Mouse (Mus musculus) left cerebral cortex, postnatal 25 days (tissue): ENCODE measurements at regions not wholly inside any gene's neighbourhood (a gene's known extent, or its start where the extent isn't known, plus 50 kb on each side); places are given as distances from the start of the nearest gene placed in this dataset.
A peak's percentile ranks its signal among the peaks of the same experiment; 100 is the strongest.

Experiments used
- DNase-seq, 2 experiments: peaks; one replicate each; pipeline ENCODE4 v3.0.0; 2022; ENCODE audit warnings: low spot score in 2 of 2, mixed read lengths in 1 of 2
- intact Hi-C: fragments of 180-260 bp; cut with DNase I; formaldehyde crosslinking; loops from one replicate; pipeline ENCODE4 v1.15.1; 2025

GRCm38 (mm10) chr12:38928786-38929351, 149.7 kb downstream of the Etv1 start:
- DNase-seq, result peak in 1 of 2 experiments; percentile 41
- intact Hi-C loops, result no loop called here

- DNase-seq, result no peak
- intact Hi-C loops, result loop anchor here (5.0 kb wide), 1 partner anchor 147 kb away; no protein-coding TSS in a partner anchor
These were observed 150.5 kb downstream of the Etv1 start for GRCm38 (mm10) chr12:38929644-38930043.

- intact Hi-C loops, result loop anchor here (5.0 kb wide), 1 partner anchor 149 kb away; no protein-coding TSS in a partner anchor
- DNase-seq, result peak; percentile 9 to 84
These were observed 152.6 kb downstream of the Etv1 start for GRCm38 (mm10) chr12:38931769-38932168.

- intact Hi-C loops, result no loop called here
- no peak for DNase-seq
These were observed 180.4 kb downstream of the Etv1 start for GRCm38 (mm10) chr12:38959605-38960004.

- DNase-seq, result no peak
- intact Hi-C loops, result no loop called here
These were observed 183.1 kb downstream of the Etv1 start for GRCm38 (mm10) chr12:38962302-38962701.

- intact Hi-C loops, result no loop called here
- DNase-seq, result no peak
These were observed 191.2 kb downstream of the Etv1 start for GRCm38 (mm10) chr12:38970347-38970746.

GRCm38 (mm10) chr12:38972205-38972604, 193.0 kb downstream of the Etv1 start:
- intact Hi-C loops, result no loop called here
- DNase-seq, result no peak

GRCm38 (mm10) chr12:38975508-38975907, 196.3 kb downstream of the Etv1 start:
- DNase-seq, result no peak
- intact Hi-C loops, result no loop called here

- no peak for DNase-seq
- intact Hi-C loops, result no loop called here
These were observed 203.2 kb downstream of the Etv1 start for GRCm38 (mm10) chr12:38982423-38982822.

GRCm38 (mm10) chr12:38985909-38986308, 206.7 kb downstream of the Etv1 start:
- intact Hi-C loops, result no loop called here
- DNase-seq, result no peak

GRCm38 (mm10) chr12:38986346-38986745, 207.2 kb downstream of the Etv1 start:
- DNase-seq, result no peak
- intact Hi-C loops, result no loop called here

- intact Hi-C loops, result no loop called here
These were observed 208.1 kb downstream of the Etv1 start for GRCm38 (mm10) chr12:38987277-38987676.

GRCm38 (mm10) chr12:38987819-38988218, 208.6 kb downstream of the Etv1 start:
- intact Hi-C loops, result no loop called here
- no peak for DNase-seq

More at GRCm38 (mm10) chr12:38987277-38987676, 208.1 kb downstream of the Etv1 start:
- no peak for DNase-seq

- no peak for DNase-seq
- intact Hi-C loops, result no loop called here
These were observed 248.0 kb downstream of the Etv1 start for GRCm38 (mm10) chr12:39027179-39027578.

GRCm38 (mm10) chr12:39027948-39028347, 248.8 kb downstream of the Etv1 start:
- intact Hi-C loops, result no loop called here
- DNase-seq, result no peak

- DNase-seq, result no peak
- intact Hi-C loops, result no loop called here
These were observed 254.8 kb downstream of the Etv1 start for GRCm38 (mm10) chr12:39033982-39034381.

GRCm38 (mm10) chr12:39036466-39037037, 257.4 kb downstream of the Etv1 start:
- intact Hi-C loops, result no loop called here
- DNase-seq, result no peak

- intact Hi-C loops, result no loop called here
- DNase-seq, result peak in 1 of 2 experiments; percentile 30
These were observed 258.9 kb downstream of the Etv1 start for GRCm38 (mm10) chr12:39038077-39038476.

- intact Hi-C loops, result no loop called here
- DNase-seq, result no peak
These were observed 259.5 kb downstream of the Etv1 start for GRCm38 (mm10) chr12:39038656-39039055.

GRCm38 (mm10) chr12:39047126-39047525, 267.9 kb downstream of the Etv1 start:
- no peak for DNase-seq
- intact Hi-C loops, result no loop called here

- intact Hi-C loops, result no loop called here
- no peak for DNase-seq
These were observed 269.3 kb downstream of the Etv1 start for GRCm38 (mm10) chr12:39048441-39048840.

- intact Hi-C loops, result no loop called here
- peak in 1 of 2 experiments; percentile 6 for DNase-seq
These were observed 269.8 kb downstream of the Etv1 start for GRCm38 (mm10) chr12:39048958-39049357.
